Mouse (Mus musculus) CD8-positive naive resting alpha-beta T cell, adult 2 months (primary cell): ENCODE results near the gene Tmem242.
"Not testable (repeated sequence)": the region's sequence is repeated elsewhere in the genome, so short reads cannot be mapped to it uniquely, and the experiment has no call there.

Experiments used
- DNase-seq, 2 experiments: peaks; one replicate each; pipeline ENCODE4 v3.0.0; 2022; ENCODE audit warnings: low read depth in 2 of 2, low spot score in 2 of 2

The Tmem242 gene

DNA sequence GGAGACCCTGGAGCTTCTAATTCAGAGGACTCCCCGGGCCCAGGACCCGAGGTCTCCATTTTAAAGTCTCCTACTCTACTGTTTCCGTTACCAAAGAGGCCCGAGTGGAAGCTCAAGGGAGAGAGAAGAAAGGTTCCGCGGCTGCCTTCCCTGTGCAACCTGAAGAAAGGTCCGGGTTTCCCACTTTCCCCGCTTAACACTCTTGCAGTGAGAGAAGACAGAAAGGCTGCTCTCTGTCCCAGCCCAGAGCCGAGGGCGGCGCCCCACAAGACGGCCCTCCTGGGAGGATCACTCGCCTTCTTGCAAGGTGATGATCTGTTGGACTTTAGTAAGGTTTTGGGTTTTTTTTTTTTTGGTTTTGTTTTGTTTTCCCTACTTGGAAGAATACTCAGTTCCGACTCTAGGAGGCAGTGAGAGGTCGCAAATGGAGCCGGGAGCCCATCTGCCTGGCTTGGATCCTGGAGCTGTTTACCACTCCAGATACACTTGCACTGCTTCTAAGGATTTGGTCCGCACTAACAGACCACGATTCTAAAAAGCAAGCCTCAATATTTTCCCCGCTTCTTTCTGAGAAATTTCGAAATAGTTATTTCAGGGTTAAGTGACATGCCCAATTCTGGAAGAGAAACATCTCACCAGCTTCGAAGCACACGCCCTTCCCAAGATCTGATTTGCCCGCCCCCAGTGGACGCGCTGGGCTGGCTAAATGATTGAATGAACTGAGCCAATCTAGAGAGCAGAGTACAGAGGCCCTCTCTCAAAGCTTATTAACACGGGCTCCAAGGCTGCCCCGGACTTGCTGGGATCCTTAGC lies at the start of gene Tmem242:
TSS of gene Tmem242 (minus strand) at position 101 of the 813 bp plus-strand sequence.
- DNase-seq: peak; percentile 81 to 87

DNA sequence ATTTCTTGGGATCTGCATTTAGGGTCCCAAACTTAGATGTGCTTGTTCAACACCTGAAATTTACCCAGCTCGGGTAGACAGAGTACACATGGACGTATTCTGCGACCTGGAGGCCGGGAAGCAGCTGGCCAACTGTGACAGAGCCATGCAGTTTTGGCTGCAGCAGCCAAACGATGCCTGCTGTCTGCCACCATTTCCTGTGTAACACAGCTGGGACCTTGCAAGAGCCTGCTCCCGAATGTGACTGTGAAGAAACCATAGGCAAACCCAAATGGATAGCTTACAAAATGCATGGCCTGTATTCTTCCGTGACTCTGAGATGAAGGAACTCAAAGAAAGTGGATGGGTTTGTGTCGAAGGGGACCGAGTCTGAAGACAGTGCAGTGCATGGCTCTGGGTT lies 48.1 kb upstream of the Tmem242 start:
- DNase-seq: no peak

DNA sequence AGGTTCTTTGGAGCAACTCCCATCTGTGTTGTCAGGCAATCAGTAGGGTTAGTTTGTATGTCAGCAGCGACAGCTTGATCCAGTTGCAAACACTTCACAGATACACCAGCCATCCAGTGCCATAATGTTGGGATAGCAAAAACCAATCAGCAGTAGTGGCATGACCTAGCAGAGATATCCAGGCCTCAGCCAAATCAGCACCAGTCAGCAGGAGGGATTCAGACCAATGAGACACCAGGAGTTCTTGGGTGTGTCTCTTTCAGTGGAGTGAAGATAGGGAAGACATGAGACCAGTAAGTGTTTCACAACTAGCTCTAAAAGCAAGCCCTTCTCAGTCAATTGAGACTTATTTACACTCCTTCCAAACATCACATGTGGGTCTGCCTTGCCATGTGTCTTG lies 44.6 kb upstream of the Tmem242 start:
- DNase-seq: no peak

DNA sequence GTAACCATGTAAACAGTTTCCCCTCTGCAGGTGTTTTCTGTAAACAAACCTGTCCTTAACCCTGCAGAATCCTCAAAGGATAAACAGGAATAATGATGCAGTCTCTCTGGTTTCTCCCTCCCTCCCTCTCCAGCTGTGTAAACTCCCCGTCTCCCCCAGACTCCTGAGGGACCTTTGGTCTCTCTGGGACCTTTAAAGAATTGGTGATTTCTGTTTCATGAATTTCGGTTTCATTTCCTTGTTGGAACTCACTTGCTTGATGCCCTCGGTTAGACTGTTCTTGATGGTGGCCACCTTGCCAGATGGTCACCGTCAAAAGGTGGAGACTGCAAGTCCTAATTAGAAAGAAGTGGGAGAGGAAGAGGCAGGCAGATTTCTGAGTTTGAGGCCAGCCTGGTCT lies 43.4 kb upstream of the Tmem242 start:
- DNase-seq: no peak

- DNase-seq: no peak
Measured at GRCm38 (mm10) chr17:5475960-5476725, 36.1 kb upstream of the Tmem242 start.

GRCm38 (mm10) chr17:5472268-5472667 lies 32.2 kb upstream of the Tmem242 start:
- DNase-seq: no peak

DNA sequence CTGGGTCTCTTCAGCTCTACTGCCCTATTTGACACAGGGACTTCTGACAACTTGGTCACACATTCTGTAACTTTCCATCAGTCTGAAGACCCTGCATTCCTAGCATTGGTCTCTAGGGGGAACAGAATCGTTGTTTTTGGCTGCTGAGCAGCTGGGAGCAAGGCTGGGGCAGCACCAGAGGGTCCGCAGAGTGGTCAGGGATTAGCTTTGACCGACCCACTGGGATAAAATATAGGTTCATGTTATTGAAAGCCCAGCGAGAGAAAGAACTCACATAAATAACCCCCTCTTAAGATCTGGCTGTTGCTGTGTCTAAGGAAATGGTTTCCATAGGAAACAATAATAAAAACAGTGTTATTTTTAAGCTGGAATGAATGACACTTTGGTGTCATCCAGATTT lies 27.1 kb upstream of the Tmem242 start:
- no peak for DNase-seq

DNA sequence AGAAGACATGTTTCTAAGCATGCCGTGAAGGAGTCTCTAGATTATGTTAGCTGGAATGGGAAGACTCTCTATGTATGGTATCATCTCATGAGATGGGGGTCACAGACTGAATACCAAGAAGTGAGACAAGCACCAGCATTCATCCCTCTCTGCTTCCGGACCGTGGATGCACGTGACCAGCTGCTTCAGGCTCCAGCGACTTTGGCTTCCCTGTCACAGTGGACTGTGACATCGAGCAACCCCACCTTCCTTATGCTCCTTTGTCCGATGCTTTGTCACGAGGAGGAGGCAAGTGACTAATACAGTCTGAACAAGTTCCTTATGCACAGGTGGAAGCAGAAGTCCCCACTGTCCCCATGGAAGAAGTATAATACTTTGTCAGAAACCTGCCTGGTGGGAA lies 26.7 kb upstream of the Tmem242 start:
- no peak for DNase-seq

GRCm38 (mm10) chr17:5463912-5464311 lies 23.9 kb upstream of the Tmem242 start:
- no peak for DNase-seq

DNA sequence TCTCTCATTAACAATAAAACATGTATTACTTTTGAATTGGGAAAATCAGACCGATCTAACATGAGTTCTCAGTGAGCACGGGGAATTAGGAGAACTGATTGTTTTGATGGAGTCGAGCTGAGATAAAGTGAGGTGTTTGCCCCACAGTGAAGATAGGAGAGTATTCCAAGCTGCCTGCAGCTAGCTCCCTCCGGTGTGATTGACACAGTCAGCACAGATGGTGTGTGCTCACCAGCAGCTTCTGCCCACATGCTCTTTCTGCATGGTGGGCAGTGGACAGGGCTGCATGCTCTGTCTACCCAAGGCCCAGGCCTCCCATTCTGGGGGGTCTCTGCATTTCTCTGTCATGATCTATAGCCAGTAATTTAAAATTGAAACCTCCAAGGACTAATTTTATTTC lies 13.6 kb upstream of the Tmem242 start:
- DNase-seq: no peak

DNA sequence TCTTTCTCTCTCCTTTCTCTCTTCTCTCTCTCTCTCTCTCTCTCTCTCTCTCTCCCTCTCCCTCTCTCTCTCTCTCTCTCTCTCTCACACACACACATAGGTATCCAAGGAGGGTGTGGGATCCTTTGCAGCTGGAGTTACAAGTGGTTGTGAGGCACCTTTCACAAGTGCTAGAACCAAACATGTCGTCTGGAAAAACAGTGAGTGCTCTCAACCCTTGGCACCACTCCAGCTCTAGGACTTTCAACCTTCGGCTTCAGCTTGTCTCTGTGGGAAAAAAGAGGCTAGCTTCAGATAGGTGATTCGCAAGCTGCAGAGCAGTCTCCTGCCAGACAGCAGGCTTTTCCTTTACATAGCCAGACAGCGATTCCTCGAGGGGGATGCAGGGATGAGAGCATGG lies 3.7 kb upstream of the Tmem242 start:
- DNase-seq: no peak

DNA sequence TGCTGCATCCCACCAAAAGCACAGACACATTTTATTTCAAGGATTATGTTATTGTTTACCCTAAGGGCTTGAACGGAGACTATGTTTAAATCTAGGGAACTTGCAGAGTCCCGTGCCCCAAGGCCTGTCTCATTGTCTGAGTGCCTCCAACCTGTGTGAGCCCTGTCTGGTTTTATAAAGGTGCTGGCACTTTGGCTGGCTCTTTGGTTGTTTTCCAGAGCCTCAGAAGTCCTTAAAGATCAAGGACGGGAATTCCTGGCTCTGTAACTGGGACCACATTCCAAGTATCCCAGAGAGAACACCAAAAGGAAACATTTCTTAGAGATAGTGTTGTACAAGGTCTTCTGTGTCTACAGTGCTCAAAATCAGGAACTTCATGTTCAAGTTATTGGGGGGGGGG lies 3.2 kb upstream of the Tmem242 start:
- no peak for DNase-seq

DNA sequence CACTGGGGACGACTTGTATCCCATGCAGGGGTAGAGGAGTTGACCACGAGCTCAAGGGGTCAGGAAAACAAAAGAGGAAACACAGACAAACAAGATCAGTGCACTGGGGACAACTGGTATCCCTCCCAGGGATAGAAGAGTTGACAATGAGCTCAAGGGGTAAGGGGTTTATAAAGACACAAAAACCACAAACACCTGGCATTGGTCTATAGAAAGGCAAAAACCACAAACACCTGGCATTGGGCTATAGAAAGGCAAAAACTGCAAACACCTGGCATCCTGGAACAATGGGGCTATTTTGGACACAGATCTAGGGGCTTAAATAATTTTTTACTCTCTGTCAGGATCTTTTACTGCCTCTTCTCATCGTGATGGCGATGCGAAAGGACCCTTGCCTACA lies 2.3 kb upstream of the Tmem242 start:
- not testable (repeated sequence) for DNase-seq

DNA sequence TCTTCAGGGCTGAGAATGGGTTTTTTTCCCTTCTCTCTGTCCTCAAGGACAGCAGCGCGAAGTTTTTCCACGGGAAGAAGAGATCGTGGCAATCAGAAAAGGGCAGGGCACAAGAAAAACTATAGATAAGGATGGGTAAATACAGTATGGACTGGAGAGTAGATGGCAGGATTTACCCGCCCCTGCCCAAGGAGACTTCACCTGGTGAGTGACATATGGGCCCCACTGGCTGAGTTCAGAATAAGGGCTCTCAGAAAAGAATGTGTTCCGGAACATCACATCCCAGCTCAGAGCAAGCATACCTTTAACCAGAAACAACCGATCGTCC lies 264 bp downstream of the Tmem242 start:
- no peak for DNase-seq

DNA sequence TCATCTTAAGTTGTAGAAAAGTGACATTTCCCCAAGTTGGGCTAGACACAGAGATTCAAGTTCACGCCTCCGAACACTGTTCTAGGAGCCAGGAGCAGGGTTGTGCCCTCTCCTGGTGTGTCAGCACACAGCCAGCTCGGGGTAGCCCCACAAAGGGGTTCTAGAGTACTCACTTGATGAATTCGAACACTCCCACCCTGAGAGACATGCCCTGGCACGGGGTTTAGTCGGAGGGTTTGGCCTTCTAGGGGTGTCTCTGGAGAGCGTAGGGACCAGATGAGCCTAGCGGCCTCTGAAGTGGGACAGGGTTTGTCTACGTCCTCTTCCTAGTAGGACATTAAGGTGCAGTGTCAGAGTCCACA lies 10.3 kb downstream of the Tmem242 start:
- DNase-seq: no peak

- DNase-seq: peak; percentile 88 to 93
Measured at GRCm38 (mm10) chr17:5429090-5429771, 10.8 kb downstream of the Tmem242 start.

GRCm38 (mm10) chr17:5425204-5425603 lies 14.9 kb downstream of the Tmem242 start:
- no peak for DNase-seq

DNA sequence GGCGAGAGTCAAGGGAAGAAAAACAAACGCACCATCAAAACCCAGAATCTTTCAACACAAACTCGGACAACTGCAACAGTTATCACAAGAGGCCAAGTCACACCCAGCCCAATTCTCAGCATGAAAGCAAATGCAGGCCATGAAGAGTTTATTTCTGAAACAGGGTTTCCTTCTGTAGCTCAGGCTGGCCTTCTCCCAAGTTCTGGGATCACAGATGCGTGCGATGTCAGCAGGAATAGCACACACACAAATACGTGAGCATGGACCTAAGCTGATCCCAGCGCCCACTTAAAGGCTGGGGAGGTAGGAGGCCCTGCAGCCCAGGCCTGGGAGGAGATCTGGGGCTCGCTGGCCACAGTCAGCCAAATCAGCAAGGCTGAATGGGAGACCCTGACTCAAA lies 15.9 kb downstream of the Tmem242 start:
- DNase-seq: no peak

DNA sequence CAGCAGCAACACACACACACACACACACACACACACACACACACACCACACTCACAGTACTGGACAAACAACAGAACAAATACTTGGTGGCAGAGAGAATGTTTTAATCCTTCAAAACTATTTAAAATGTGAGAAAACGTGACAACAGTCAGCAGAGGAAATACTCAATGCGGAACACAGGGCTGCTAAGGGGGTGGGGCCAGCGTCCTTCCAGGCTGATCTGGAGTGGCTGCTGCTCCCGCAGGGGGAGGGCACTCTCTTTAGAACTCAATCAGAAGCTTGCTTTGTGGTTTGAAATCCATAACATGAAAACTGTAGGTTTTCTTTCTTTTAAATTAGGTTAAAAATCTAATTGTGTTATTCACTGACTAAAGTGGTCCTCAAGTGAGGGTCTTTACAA lies 18.2 kb downstream of the Tmem242 start:
- DNase-seq: no peak

DNA sequence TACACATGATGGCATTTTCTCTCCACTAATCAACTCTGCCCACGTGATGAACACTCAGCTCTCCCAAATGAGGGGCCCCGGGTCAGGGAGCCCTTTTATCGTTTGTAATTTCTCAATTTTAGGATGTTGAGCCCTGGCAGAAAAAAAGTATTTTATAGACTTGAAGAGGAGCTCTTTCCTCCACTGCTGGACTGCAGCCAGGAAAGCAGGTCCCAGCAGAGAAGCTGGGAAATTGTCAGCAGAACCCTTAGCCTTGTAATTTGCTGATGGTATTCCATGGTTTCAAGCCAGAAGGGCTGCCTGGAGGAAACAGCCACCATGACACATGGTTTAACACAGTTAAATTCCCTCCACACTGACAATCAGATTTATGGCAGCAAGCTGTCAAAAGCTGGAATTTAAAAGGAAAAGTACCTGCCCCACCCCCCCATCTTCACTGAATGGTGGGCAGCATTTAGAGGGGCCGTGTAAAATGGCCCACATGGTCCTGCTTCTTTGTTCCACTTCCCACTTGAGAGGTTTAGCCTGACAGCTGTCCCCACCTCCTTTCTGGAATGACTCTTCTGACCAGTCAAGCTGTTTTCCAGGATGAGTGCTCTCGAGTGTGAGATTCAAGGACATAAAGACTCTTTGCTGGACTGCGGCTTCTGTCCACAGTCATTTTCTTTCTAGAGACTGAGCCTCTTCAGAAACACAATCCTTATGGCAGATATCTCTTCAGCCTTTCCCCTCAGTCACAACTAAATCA lies 20.1 kb downstream of the Tmem242 start:
- no peak for DNase-seq

- DNase-seq: no peak
Measured at GRCm38 (mm10) chr17:5419056-5419455, 21.0 kb downstream of the Tmem242 start.
